Mouse (Mus musculus): Measurements from ENCODE around the gene Tub. TPM values are rescaled to one million over a fixed set of nuclear protein-coding genes. Genes with fewer than 3 reads are reported as not detected.

Gene Tub
- polyA plus RNA-seq, 1 experiment from 2014 or later: 41.9 TPM

GRCm38 (mm10) chr7:109072326-109072725 lies 122.2 kb downstream of the Tub start:
- WGBS: 79% methylated on average over 5 of the region's 5 CpGs
- H3K36me3 ChIP-seq (ENCODE audit: control insufficient read depth, insufficient read depth, low read length): no peaks in the 10 kb centered on the region
- H3K9ac ChIP-seq (ENCODE audit: low read depth, low read length): no peak overlapping the region
- no peak overlapping the region for H3K27ac ChIP-seq (ENCODE audit: low read depth, low read length)
- H3K4me3 ChIP-seq (ENCODE audit: low read length): no peak overlapping the region
- no peaks in the 10 kb centered on the region for H3K9me3 ChIP-seq (ENCODE audit: control insufficient read depth, low read length)
- H3K4me1 ChIP-seq (ENCODE audit: control insufficient read depth, insufficient read depth, low read depth, low read length): no peaks in the 10 kb centered on the region
- no peak overlapping the region for H3K4me2 ChIP-seq (ENCODE audit: low read length)
- H3K27me3 ChIP-seq (replicated peaks; ENCODE audit: control insufficient read depth, insufficient read depth, low read length): no peaks in the 10 kb centered on the region
- no peak for ATAC-seq

GRCm38 (mm10) chr7:109082269-109083112 lies 132.4 kb downstream of the Tub start:
- peak overlapping the region; percentile 79 for H3K4me3 ChIP-seq (ENCODE audit: low read length)
- no peaks in the 10 kb centered on the region for H3K9me3 ChIP-seq (ENCODE audit: control insufficient read depth, low read length)
- ATAC-seq: no peak; the same call in 1 of the 2 replicates
- H3K4me2 ChIP-seq (ENCODE audit: low read length): peak overlapping the region; percentile 75
- H3K27me3 ChIP-seq (replicated peaks; ENCODE audit: control insufficient read depth, insufficient read depth, low read length): no peaks in the 10 kb centered on the region
- peak overlapping the region; percentile 81 for H3K9ac ChIP-seq (ENCODE audit: low read depth, low read length)
- 18% methylated on average over 12 of the region's 12 CpGs for WGBS
- H3K4me1 ChIP-seq (ENCODE audit: control insufficient read depth, insufficient read depth, low read depth, low read length): peaks cover 9% of the 10 kb centered on the region
- peak overlapping the region; percentile 69 for H3K27ac ChIP-seq (ENCODE audit: low read depth, low read length)
- no peaks in the 10 kb centered on the region for H3K36me3 ChIP-seq (ENCODE audit: control insufficient read depth, insufficient read depth, low read length)

GRCm38 (mm10) chr7:109083113-109083812 lies 133.1 kb downstream of the Tub start, which contains the start of gene Ric3:
Gene Ric3 (minus strand): TSS chr7:109083331.
- peak within 1 kb of the TSS; percentile 75 for H3K4me2 ChIP-seq (ENCODE audit: low read length)
- ATAC-seq: peak; percentile 98
- no peaks in the 10 kb centered on the region for H3K36me3 ChIP-seq (ENCODE audit: control insufficient read depth, insufficient read depth, low read length)
- peaks cover 9% of the 10 kb centered on the region for H3K4me1 ChIP-seq (ENCODE audit: control insufficient read depth, insufficient read depth, low read depth, low read length)
- 4% methylated on average over 41 of the region's 50 CpGs for WGBS
- peak within 1 kb of the TSS; percentile 69 for H3K27ac ChIP-seq (ENCODE audit: low read depth, low read length)
- no peaks in the 10 kb centered on the region for H3K27me3 ChIP-seq (replicated peaks; ENCODE audit: control insufficient read depth, insufficient read depth, low read length)
- H3K4me3 ChIP-seq (ENCODE audit: low read length): peak within 1 kb of the TSS; percentile 79
- H3K9me3 ChIP-seq (ENCODE audit: control insufficient read depth, low read length): no peaks in the 10 kb centered on the region
- H3K9ac ChIP-seq (ENCODE audit: low read depth, low read length): peak within 1 kb of the TSS; percentile 81

GRCm38 (mm10) chr7:109083813-109084184 lies 133.7 kb downstream of the Tub start:
- Histone ChIP-seq H3K27ac (ENCODE audit: low read depth, low read length) (no peak overlapping the region), H3K4me2 (ENCODE audit: low read length) (peak overlapping the region; percentile 75), H3K9me3 (ENCODE audit: control insufficient read depth, low read length) (no peaks in the 10 kb centered on the region), H3K4me3 (ENCODE audit: low read length) (peak overlapping the region; percentile 79), H3K9ac (ENCODE audit: low read depth, low read length) (no peak overlapping the region), H3K4me1 (ENCODE audit: control insufficient read depth, insufficient read depth, low read depth, low read length) (peaks cover 9% of the 10 kb centered on the region), H3K27me3 (replicated peaks; ENCODE audit: control insufficient read depth, insufficient read depth, low read length) (no peaks in the 10 kb centered on the region), H3K36me3 (ENCODE audit: control insufficient read depth, insufficient read depth, low read length) (no peaks in the 10 kb centered on the region)
- ATAC-seq: no peak
- 79% methylated on average over 4 of the region's 4 CpGs for WGBS

Other genes starting within 250 kb of the Tub start
- gene Olfr512, start 237.0 kb upstream of the Tub start, polyA plus RNA-seq (2015; fragmentation: Nextera tagmentation; extraction: Ambion mirVana): not detected in 2 replicates
- gene Olfr513, start 199.4 kb upstream of the Tub start, polyA plus RNA-seq (2015; fragmentation: Nextera tagmentation; extraction: Ambion mirVana): not detected in 2 replicates
- gene Olfr514, start 124.3 kb upstream of the Tub start, polyA plus RNA-seq (2015; fragmentation: Nextera tagmentation; extraction: Ambion mirVana): not detected in 2 replicates
- gene Olfr516, start 99.8 kb upstream of the Tub start, polyA plus RNA-seq (2015; fragmentation: Nextera tagmentation; extraction: Ambion mirVana): not detected in 2 replicates
- gene Olfr517, start 78.0 kb upstream of the Tub start, polyA plus RNA-seq (2015; fragmentation: Nextera tagmentation; extraction: Ambion mirVana): not detected in 2 replicates
- gene Olfr518, start 65.3 kb upstream of the Tub start, polyA plus RNA-seq (2015; fragmentation: Nextera tagmentation; extraction: Ambion mirVana): not detected in 2 replicates
- not detected in 2 replicates for gene Olfr519, start 55.9 kb upstream of the Tub start, polyA plus RNA-seq (2015; fragmentation: Nextera tagmentation; extraction: Ambion mirVana)
- 0.04 TPM in 1 of 2 replicates, not detected in the other for gene Nlrp10, start 20.2 kb upstream of the Tub start, polyA plus RNA-seq (2015; fragmentation: Nextera tagmentation; extraction: Ambion mirVana)
- 67.3 and 70.9 TPM in 2 replicates for gene Eif3f, start 15.9 kb upstream of the Tub start, polyA plus RNA-seq (2015; fragmentation: Nextera tagmentation; extraction: Ambion mirVana)
- gene Ric3, start 133.0 kb downstream of the Tub start, polyA plus RNA-seq (2015; fragmentation: Nextera tagmentation; extraction: Ambion mirVana): 32.2 and 34.3 TPM in 2 replicates
- 35.6 and 48.0 TPM in 2 replicates for gene Lmo1, start 224.9 kb downstream of the Tub start, polyA plus RNA-seq (2015; fragmentation: Nextera tagmentation; extraction: Ambion mirVana)